8 mouse cellular contexts compared by ENCODE assay signal in the genomic region with DNA sequence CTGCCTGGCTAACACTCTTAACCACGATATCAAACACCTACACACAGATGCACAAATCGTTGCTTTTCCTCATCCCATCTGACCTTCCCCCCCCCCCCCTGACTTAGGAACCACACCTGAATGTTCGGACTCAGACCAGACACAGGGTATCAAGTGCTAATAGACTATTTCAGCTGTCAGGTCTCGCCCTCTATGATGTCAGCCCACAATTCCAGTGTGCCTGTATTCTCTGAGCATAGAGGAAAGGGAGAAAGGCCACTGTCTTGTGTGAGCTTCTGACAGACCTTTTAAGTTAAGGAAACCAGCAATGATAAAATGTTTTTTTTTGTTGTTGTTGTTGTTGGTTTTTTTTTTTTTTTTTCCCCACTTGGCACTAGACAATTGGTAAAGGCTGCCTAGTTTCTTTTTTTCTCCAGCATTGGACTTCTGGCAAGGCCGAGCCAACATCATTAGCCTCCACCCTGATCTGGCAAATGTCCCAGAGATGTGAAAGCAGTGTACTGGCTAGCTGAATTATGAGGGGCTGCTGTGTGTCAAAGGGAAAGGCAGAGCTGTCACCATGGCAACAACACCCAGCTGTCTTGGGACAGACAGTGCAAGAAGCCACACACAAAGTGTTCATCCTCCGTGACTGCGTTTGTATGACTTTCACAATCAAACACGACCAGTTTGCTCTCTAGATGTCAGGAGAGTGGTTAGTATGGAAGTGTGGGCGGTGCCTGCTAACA. TPM values are rescaled to one million over a fixed set of nuclear protein-coding genes. Genes with fewer than 3 reads are reported as not detected.
DNase-seq lines count a peak whose midpoint lies in the region; ATAC-seq and TF ChIP-seq lines count a peak whose summit lies in the region.

No protein-coding gene starts in this region.

- in situ Hi-C loops in Patski (cut with MboI; ENCODE audit: low pct_unique_long_range_greater_than_20kb): loop anchor here (25.0 kb wide), 1 partner anchor 1230 kb away; no protein-coding TSS in a partner anchor

- peaks cover 3% of the 10 kb centered on the region for H3K27me3 ChIP-seq in Patski
- no peaks in the 10 kb centered on the region for H3K27me3 ChIP-seq in thymus, adult 2 months (ENCODE audit: control insufficient read depth, insufficient read depth, low read length)

- peak; percentile 51 for ATAC-seq in Patski

- no peak for TF ChIP-seq CTCF in Patski (IDR thresholded peaks at IDR 0.05)
- no peak for TF ChIP-seq CTCF in thymus, adult 2 months (IDR thresholded peaks at IDR 0.05; ENCODE audit: borderline replicate concordance, control insufficient read depth, extremely low read depth, insufficient read depth, low read length, poor library complexity)

- H3K36me3 ChIP-seq in thymus, adult 2 months (ENCODE audit: control insufficient read depth, insufficient read depth, low read length): no peaks in the 10 kb centered on the region

- peak overlapping the region; percentile 19 for H3K4me3 ChIP-seq in brown adipose tissue, adult 24 weeks (ENCODE audit: insufficient read depth, low read depth, low read length)
- H3K4me3 ChIP-seq in thymus, adult 2 months (ENCODE audit: control insufficient read depth, insufficient read depth, low read length): no peak overlapping the region

- TF ChIP-seq POLR2A in thymus, adult 2 months (IDR thresholded peaks at IDR 0.05; ENCODE audit: control insufficient read depth, extremely low read depth, insufficient read depth, low read length, poor library complexity): no peak

- H3K27ac ChIP-seq in brown adipose tissue, adult 24 weeks (replicated peaks; ENCODE audit: low read depth, low read length): 0 out of 2 replicates have a peak overlapping the region, but pooled peaks have one; percentile 10
- H3K27ac ChIP-seq in thymus, adult 2 months (ENCODE audit: control insufficient read depth, insufficient read depth, low read length): no peak overlapping the region

- CTCF ChIA-PET in Patski (lab: Charles Lee): no interaction called here

- intact Hi-C loops in heart, postnatal 14 days (cut with DNase I): no loop called here

- peak; percentile 47 for DNase-seq in Patski (ENCODE audit: low read depth, low spot score)
- DNase-seq in forelimb bud, embryonic 11.5 days (ENCODE audit: low read depth, low spot score): peak; percentile 33
- DNase-seq in heart, postnatal 14 days: peak; percentile 51 to 60
- peak; percentile 70 to 81 for DNase-seq in kidney, postnatal 25 days
- peak; percentile 80 for DNase-seq in lung, postnatal 10 days
- DNase-seq in retina, embryonic 14.5 days (ENCODE audit: low spot score): peak; percentile 72
- DNase-seq in thymus, adult 2 months: no peak

- POLR2A ChIA-PET in Patski (lab: Charles Lee): interaction anchor here (0.7 kb wide), 1 partner anchor 52 kb away, joined by 5 read pairs; no protein-coding TSS in a partner anchor

- WGBS in thymus, adult 2 months: 43% methylated on average over 9 of the region's 9 CpGs

- H3K4me1 ChIP-seq in brown adipose tissue, adult 24 weeks (ENCODE audit: control insufficient read depth, insufficient read depth, insufficient read length, low read length): 0 out of 2 replicates have a peak, but pooled peaks cover 3% of the 10 kb centered on the region
- peaks cover 3% of the 10 kb centered on the region; the same call in 1 of the 2 replicates for H3K4me1 ChIP-seq in thymus, adult 2 months (replicated peaks; ENCODE audit: control insufficient read depth, insufficient read depth, low read length)

RNA-seq across cellular contexts. Expression of gene Lrrc72, which starts 46.0 kb away (rescaled TPM):
- polyA plus RNA-seq in Patski (2021): not detected
- not detected in 2 replicates for polyA plus RNA-seq in brown adipose tissue, adult 24 weeks (2012; ENCODE audit: insufficient read depth, insufficient read length, missing spikeins)
- not detected for total RNA-seq in heart, postnatal 14 days (2021)
- not detected in 2 replicates for polyA plus RNA-seq in thymus, adult 2 months (2012; rRNA removed)

RNA-seq across cellular contexts. Expression of gene Bzw2, which starts 49.4 kb away (rescaled TPM):
- 52.3 TPM for polyA plus RNA-seq in Patski (2021)
- polyA plus RNA-seq in brown adipose tissue, adult 24 weeks (2012; ENCODE audit: insufficient read depth, insufficient read length, missing spikeins): 25.0 and 35.3 TPM in 2 replicates
- total RNA-seq in heart, postnatal 14 days (2021): 100 to 1,000 TPM; 146 to 148 TPM
- polyA plus RNA-seq in thymus, adult 2 months (2012; rRNA removed): 34.0 and 36.7 TPM in 2 replicates

RNA-seq across cellular contexts. Expression of gene Ankmy2, which starts 50.3 kb away (rescaled TPM):
- polyA plus RNA-seq in Patski (2021): 35.1 TPM
- polyA plus RNA-seq in brown adipose tissue, adult 24 weeks (2012; ENCODE audit: insufficient read depth, insufficient read length, missing spikeins): 16.4 and 16.6 TPM in 2 replicates
- total RNA-seq in heart, postnatal 14 days (2021): 10 to 100 TPM; 16.9 to 20.5 TPM
- polyA plus RNA-seq in thymus, adult 2 months (2012; rRNA removed): 7.4 and 7.6 TPM in 2 replicates
